Mouse (Mus musculus): ENCODE data around the gene Akap13.

Gene Akap13

DNA sequence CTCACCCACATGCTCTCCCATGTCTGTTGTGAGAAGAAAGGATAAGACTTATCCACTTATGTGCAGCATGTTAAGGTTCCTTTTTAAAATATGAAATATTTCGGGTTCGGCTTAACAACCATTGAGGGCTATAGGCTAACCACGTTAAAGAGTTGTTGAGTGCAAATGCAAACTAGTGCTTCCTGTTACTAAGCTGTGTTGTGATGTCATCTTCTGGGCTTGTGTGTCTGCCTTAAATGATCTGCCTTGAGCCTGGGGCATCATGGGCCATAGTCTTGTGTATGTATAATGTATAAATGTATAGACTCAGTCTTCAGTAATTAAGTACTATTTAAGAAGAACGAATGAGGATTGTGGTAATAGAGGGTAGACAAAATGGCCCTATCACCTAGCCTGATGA lies 104.6 kb downstream of the Akap13 start:
- no peak for DNase-seq (ENCODE audit: low spot score)

- no peak for DNase-seq (ENCODE audit: low spot score)
Observed at GRCm38 (mm10) chr7:75560566-75560965, 105.2 kb downstream of the Akap13 start.

- DNase-seq (ENCODE audit: low spot score) = no peak
Observed at GRCm38 (mm10) chr7:75561134-75561533, 105.8 kb downstream of the Akap13 start.

DNA sequence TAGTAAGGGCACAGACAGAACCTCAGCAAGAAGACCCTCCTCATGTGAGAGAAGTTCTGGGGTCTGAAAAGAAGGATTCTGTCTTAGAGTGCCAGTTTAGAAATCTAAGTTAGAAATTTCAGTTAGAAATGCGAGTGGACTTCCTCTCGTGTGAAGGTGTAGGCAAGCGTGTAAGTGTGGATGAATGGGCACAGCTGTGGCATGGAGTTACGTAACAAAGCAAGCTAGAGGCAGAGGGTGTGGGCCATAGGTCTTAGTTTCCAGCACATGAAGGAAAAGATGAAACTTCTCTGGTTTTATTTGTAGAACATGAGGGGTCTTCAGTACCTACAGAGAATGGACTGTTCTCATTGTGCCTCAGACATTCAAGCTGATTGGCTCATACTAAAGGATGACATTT lies 112.9 kb downstream of the Akap13 start:
- no peak for DNase-seq (ENCODE audit: low spot score)

GRCm38 (mm10) chr7:75568883-75569282 lies 113.5 kb downstream of the Akap13 start:
- no peak for DNase-seq (ENCODE audit: low spot score)

DNA sequence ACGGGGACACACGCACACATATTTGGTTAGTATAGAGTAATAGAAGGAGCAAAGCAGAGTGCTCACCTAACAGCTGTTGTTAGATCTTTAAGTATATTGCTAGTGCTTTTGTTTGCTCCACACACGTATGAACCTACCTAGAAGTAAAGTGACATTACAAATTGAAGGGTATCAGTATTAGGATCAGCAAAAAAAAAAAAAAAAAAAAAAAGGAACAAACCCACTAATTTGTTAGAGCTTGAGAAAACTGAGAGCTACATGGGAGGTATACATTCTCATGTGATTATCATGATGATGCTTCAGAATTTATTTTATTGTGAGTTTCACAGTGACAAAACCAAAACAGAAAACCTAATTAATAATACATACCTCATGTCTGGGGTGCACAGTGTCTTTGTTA lies 114.9 kb downstream of the Akap13 start:
- no peak for DNase-seq (ENCODE audit: low spot score)

DNA sequence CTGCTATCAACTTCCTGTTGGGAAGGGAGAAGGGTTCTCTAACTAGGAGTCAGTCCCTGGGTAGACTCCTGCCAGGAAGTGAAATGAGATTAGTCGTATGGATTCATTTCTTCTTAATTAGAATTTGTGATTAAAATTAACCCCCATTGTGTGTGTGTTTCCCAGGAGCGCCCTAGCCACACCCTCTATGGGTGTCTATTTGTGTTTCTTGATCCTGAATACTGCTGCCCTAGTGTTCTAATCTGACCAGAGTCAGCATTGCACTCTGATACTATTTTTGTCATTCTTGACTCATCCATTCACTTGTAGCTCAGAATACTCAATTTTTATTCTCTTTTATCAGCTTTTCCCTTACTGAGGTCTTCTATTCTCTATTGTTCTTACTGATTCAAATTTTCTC lies 115.7 kb downstream of the Akap13 start:
- DNase-seq (ENCODE audit: low spot score) = no peak

- DNase-seq (ENCODE audit: low spot score) = no peak
Observed at GRCm38 (mm10) chr7:75572127-75572526, 116.8 kb downstream of the Akap13 start.

DNA sequence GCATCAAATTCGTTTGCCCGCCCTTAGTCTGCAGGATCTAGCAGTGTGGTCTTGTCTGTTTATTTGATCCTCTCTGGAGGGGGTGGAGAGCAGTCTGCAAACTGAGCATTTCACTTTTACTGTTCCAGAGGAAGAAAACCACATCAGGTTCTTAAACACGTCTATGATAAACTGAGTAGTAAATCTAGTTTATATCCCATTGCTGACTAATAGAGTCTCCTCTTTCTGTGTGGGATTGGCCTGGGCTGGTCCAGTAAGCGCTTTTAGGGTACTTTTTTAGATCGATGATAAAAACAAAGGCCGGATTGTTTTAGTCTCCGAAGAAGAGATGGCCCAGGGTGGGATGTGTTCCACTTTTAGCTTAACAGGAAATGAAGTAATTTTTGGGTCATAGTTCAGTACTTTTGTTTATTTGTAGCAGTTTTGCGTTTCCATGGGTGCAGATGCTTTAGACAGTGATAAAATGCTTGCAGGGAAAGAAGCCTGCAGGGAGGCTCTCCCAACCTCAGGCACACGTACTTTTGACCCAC lies 119.9 kb downstream of the Akap13 start:
- DNase-seq (ENCODE audit: low spot score) = no peak

- no peak for DNase-seq (ENCODE audit: low spot score)
Observed at GRCm38 (mm10) chr7:75575800-75576585, 120.7 kb downstream of the Akap13 start.

DNA sequence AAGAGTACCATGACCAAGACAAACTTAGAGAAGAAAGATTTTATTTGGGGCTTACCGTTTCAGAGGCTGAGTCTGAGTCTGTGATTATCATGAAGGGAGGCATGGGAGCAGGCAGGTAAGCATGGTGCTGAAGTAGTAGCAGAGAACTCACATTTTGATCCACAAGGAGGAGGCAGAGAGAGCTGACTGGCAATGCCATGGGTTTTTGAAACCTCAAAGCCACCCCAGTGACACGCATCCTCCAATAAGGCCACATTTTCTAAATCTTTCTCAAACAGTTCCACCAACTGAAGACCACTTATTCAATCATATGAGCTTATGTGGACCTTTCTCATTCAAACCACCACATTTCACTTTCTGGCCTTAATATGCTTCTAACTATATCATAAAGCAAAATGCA lies 121.5 kb downstream of the Akap13 start:
- DNase-seq (ENCODE audit: low spot score) = no peak

- DNase-seq (ENCODE audit: low spot score) = no peak
Observed at GRCm38 (mm10) chr7:75577353-75577752, 122.0 kb downstream of the Akap13 start.

DNA sequence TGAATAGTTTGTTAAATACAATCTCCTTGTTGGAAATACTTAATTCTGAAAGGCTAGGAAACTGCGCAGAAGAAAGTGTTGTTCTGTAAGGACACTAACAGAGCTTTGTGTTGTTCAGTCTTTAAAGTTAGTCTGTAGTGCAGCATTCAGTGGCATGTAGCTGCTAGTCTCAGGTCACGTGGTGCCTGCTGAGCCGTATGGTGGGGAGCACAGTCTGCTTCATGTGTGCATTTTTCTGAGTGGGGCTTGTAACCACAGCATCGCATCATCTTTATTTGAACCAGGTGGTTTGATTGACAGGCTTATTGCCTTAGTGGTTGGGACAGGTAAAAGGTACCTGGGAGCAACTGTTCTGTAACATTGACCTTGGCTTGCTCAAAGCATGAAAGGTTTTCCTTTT lies 123.3 kb downstream of the Akap13 start:
- DNase-seq (ENCODE audit: low spot score) = no peak

GRCm38 (mm10) chr7:75582091-75582490 lies 126.8 kb downstream of the Akap13 start:
- no peak for DNase-seq (ENCODE audit: low spot score)

- DNase-seq (ENCODE audit: low spot score) = no peak
Observed at GRCm38 (mm10) chr7:75584100-75584499, 128.8 kb downstream of the Akap13 start.

DNA sequence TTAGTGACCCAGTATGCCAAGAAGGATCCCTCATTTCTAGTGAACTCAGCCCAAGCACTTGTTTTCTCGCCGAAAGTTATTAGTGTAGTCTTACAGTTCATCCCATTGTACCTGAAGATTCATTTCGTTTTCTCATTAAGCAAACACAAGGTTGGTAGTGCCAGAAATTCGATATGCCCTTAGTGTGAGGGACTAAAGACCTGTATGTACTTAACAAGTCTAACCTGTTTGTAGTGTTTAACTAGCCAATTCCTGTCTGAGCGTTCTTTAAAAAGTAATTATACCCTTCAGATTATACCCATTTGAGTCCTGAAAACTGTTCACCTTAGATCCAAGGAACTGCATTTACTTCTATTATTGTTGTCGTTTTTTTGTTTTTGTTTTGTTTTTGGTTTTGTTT lies 130.1 kb downstream of the Akap13 start:
- no peak for DNase-seq (ENCODE audit: low spot score)

- DNase-seq (ENCODE audit: low spot score) = no peak
Observed at GRCm38 (mm10) chr7:75586113-75586512, 130.8 kb downstream of the Akap13 start.

GRCm38 (mm10) chr7:75587727-75588126 lies 132.4 kb downstream of the Akap13 start:
- no peak for DNase-seq (ENCODE audit: low spot score)

- DNase-seq (ENCODE audit: low spot score) = no peak
Observed at GRCm38 (mm10) chr7:75589304-75589973, 134.1 kb downstream of the Akap13 start.

- no peak for DNase-seq (ENCODE audit: low spot score)
Observed at GRCm38 (mm10) chr7:75591961-75592360, 136.6 kb downstream of the Akap13 start.

DNA sequence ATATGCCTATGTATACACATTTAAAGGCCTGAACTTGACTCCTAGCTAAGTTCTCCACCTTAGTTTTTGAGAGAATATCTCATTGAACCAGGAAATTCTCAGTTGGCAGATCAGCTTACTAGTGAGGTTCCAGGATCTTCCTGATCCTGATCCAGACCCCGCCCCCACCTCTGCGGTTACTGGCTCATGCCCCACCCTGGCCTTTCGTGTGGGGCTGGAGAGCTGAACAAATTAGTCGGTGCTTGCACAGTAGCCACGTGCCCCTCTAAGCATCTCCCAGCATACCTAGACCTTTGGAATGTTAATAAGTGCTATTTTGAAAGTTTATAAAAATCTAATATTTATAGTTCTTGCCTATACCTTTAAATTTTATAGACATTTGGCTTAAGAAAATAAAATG lies 139.5 kb downstream of the Akap13 start:
- peak; percentile 29 for DNase-seq (ENCODE audit: low spot score)

- DNase-seq (ENCODE audit: low spot score) = no peak
Observed at GRCm38 (mm10) chr7:75595268-75595667, 139.9 kb downstream of the Akap13 start.

DNA sequence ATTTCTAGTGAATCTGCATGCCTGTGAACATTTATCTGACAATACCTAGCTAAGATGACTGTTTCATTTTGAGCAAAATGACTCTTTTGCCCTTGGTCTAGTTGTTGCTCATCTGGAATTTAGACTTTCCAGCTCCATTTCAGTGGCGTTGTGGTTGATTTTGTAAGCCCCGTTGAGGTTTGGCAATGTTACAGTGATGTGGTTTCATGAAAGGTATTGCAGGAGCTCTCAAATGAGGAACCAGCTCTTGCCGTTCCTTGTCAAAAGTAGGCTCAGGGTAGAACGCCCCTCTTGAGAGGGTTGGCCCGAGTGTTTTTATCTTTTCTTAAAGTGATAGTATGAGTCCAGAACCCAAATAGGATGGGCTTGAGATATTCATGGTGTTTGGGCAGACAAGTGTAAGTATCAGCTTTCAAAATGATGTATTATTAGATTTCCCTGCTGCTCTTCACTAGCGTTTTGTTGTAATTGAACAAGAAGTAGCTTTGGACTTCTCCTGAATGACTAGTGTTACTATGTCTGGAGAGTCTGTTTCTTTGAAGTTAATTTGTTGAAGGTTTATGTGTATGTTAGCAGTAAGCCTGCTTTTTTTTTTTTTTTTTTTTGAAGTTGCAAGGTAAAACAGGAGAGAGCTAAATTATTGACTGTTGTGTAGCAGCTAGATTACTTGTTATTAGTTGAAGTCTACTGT lies 140.9 kb downstream of the Akap13 start:
- no peak for DNase-seq (ENCODE audit: low spot score)

All from urinary bladder, postnatal 25 days (tissue).